Mouse (Mus musculus) left cerebral cortex, adult 8-10 months (tissue): ENCODE measurements around the gene Stxbp6. TPM values are rescaled to one million over a fixed set of nuclear protein-coding genes. Genes with fewer than 3 reads are reported as not detected.
"Not testable (repeated sequence)": the region's sequence is repeated elsewhere in the genome, so short reads cannot be mapped to it uniquely, and the experiment has no call there.

Source experiments
- DNase-seq, 2 experiments: peaks; one replicate each; pipeline ENCODE4 v3.0.0; 2022; ENCODE audit warnings: low spot score in 2 of 2
- total RNA-seq, 4 experiments: library from RNA; stranded (reverse); gene quantifications; 2 replicates each; pipeline ENCODE4 v1.2.4; 2022

Stxbp6 gene
- 10 to 100 TPM; 52.0 to 82.7 (median 62.7) TPM for total RNA-seq

DNA sequence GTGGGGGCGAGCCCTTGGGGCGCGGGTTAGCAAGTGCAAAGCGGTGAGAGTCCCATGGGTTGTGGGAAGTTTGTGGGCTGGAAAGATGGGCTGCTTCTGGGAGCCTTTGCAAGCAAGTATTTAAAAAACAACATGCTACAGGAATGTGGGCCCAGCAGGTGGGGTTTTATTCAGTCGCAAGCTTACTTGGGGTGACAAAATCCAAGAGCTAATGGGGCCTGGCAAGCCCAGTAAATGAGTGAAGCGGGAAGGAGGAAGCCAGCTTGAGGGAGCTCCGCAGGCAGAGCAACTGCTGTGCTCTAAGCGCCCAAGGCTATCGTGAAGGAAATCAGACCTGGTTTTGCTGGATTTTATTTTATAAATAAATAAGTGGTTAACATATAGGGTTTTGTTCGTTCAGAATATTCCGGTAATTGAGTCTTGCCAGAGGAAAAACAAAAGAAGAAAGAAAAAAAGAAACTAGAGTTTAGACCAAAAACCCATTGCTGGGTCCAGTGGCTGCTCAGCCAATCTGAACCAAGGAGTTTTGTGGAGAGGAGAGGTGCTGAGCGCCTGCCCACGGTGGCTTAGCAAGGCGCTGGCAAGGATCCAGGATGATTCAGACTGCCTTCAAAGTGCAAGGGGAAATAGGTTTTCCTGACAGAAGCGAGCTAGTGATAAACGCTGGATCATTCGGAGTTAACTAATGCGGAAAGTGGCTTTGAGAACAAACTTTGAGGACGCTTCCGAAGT is at the start of gene Stxbp6:
TSS of gene Stxbp6 (minus strand) at position 99 of the 732 bp plus-strand sequence.
- DNase-seq = peak in 1 of 2 experiments; percentile 64

DNA sequence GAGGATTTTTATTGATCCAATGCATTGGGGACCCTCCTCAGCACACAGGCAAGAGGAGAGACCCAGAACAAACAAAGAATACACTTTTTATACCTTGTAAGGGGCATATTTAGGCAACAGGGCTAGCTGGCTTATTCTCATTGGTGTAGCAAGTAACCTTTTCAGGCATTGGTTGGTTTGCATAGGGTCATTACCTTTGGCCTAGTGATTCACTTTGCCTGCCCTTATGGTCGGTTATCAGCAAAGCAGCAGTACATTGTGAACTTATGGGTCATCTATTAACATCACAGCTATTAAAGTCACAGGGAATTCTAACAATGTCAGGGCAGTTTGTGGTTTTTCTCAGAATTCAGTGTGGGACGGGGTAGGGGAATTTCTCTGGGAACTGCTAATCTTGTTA is 28.4 kb upstream of the Stxbp6 start:
- not testable (repeated sequence) for DNase-seq

DNA sequence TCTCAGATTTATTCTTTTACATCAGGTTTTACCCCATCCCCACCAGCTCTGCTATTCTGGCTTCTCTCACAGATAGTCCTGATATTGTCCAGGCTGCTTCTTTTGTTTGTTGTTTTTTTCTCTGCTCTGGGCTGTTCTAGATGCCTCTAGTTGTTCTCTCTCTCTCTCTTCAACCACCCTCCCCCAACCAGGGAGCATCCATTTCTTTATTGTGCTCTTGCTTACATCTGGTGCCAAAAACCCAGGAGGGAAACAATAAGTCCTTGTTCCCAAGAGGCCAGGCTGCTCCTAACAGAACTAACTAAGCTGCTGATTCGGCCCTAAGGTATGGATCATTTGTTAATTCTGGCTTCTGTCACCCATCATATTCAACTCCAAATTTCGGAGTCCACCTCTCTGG is 19.2 kb upstream of the Stxbp6 start:
- DNase-seq = peak in 1 of 2 experiments; percentile 39

DNA sequence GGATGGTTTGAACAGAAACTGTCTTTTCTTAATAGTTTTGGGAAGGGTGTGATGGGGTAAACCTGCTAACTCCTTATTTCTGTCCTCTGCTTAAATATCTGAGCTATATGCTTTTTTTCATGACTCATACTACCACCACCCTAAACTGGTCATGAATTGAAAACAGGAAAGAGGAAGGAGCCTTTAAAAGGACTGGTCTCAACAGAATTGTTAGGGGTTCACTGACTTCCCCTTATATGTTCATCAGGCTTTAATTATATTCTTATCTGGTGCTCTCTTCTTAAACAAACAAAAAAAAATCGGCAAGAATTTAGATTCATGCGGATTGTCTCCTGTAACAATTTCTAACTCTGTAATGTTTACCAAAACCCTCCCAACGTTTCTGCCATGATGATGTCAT is 17.9 kb upstream of the Stxbp6 start:
- no peak for DNase-seq

DNA sequence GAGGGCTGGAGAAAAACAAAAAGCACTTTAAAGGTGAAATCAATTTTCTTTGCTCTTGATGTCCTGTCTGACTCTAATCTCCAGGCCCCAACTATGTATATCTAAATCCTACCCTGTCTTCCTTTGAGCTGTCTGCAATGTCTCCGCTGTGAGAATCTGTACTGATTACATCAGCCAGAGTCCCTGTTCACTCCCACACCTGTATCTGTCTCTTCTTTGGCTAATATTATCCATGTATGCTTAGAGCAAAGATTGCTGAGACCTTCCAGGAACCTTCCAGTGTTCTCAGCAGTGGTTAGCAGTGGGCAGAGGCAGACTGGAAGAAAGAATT is 8.6 kb upstream of the Stxbp6 start:
- DNase-seq = no peak

DNA sequence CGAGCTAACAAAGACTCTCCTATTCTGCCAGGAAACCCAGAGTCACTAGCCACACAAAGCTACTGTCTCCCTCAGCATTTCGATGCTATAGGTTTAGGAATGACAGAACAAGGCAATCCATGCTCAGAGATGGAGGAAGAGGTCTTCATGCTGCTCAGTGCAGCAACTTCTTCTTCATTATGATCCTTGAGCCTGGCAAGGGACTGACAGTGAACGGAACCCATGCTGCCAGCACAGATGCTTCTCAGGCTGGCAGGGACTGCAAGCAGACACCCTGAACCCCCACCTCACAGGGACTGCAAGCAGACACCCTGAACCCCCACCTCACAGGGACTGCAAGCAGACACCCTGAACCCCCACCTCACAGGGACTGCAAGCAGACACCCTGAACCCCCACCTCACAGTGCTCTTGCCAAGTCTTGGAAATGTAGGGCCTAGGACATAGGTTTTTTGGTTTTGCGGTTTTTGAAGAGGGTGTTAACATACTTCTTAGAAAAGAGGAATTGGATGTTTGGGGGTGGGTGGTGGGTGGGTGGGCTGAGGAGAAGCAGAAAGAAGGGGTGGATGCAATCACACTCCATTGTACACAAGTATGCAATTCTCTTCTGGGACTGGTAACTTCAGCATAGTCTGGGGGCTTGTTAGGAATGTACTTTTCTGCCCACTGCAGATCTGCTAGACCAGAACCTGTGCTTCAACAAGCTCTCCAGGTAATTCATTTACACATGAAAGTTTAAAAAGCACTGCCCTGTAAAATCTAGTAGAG is 8.1 kb upstream of the Stxbp6 start:
- DNase-seq = no peak

DNA sequence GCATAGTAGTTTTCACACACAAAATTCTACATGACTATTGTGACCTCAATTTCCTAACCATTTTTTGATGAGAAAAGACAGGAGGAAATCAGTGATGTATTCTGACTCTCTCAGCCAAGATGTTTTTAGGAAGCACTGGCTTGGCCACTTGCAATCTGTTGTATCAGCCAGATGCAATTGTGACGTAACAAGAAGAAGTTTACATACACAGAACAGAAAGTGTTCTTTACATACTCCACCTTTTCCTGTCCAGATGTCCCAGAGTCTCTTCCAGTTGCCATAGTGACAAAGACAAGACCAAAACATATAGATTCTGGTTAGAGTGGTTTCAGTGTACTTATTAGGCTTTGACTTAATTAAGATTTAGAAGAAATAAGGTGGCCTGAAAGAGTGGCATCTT is 7.1 kb upstream of the Stxbp6 start:
- no peak for DNase-seq

DNA sequence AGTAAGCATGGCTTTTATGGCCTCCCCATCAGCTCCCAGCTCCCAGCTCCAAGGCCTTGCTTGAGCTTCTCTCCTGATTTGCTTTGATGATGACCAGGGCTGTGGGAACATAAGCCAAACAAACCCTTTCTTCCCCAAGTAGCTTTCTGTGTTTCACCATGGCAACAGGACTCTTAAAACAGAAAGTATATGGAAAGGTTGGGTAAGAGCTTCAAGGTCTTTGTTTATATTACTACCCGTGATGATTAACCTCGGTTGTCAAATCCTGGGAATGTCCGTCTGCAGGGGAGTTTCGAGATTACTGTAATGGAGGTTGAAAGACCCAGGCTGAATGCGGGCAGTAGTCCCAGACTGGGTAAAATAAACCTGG is 6.2 kb upstream of the Stxbp6 start:
- no peak for DNase-seq

DNA sequence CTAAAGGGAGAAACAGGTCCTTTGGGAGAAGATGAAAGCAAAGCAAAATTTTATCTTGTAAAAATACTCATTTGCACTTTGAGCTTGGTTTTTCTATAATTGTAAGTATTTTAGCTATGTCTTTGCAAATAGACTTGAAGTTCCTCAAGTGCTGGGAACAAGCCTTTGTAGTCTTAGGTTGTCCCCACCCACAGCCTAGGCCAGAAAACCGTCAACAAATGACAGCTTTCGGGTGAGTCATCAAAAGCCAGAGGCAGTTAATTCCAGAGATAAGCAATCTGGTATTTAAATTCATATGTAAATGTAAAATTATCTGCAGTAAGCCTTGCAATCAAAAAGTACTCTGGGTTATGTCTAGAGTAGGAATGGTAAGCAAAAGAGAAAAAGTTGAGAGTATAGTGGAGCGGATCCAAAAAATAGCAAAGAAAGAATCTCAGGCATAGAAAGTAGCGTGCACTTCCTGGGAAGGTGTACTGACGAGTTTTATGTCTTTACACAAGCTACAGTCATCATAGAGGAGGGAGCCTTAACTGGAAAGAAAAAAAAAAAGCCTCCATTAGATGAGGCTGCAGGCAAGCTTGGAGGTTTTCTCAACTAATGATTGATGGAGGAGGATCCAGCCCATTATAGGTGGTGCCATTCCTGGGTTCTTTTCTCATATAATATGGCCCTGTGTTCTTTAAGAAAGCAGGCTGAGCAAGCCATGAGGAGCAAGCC is 5.7 kb upstream of the Stxbp6 start:
- DNase-seq = no peak

DNA sequence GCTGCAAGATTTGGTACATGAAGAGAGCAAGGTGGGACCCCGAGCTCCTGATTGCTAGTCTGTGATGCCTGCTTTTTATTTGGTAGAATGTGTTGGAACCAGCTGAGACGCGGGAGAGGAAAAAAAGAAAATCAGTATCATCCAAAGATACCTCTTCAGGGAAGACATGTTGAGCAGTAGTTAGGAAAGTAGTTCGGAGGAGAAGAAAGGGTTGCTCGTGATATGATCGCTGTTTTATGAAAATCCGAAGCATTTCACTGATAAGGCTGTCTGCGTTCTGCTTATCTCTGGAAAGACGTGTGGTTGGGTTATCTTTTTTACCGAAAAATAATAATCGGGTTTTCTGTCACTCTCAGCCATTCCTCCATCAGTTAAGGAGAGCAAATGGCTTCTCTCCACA is 1.1 kb upstream of the Stxbp6 start:
- no peak for DNase-seq

DNA sequence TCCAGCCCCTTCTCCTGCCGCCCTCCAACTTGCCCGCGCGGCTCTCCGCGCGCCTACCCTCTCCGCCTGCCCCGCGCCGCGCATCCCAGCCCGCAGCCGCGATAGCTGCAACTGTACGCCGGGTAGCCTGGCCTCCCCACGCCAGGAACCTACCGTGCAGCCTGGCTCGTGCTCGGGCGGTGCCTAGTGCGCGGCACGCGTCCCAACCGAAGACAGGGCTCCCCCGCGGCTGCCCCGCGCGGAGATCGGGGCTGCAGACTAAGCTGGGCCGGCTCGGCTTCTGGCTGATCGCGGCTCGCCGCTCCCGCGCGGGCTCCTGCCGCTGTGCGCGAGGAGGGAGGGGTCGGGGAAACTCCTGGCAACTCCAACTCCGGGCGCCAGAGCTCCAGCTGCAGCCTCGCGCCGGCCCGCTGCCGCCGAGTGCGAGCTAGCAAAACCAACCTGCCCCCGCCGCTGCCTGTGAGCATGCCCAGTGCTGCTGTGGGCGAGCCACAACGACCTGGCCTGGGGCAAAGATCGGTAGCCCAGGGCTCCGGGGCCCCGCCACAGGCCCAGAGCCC is 387 bp downstream of the Stxbp6 start:
- DNase-seq = peak; percentile 65 to 76

DNA sequence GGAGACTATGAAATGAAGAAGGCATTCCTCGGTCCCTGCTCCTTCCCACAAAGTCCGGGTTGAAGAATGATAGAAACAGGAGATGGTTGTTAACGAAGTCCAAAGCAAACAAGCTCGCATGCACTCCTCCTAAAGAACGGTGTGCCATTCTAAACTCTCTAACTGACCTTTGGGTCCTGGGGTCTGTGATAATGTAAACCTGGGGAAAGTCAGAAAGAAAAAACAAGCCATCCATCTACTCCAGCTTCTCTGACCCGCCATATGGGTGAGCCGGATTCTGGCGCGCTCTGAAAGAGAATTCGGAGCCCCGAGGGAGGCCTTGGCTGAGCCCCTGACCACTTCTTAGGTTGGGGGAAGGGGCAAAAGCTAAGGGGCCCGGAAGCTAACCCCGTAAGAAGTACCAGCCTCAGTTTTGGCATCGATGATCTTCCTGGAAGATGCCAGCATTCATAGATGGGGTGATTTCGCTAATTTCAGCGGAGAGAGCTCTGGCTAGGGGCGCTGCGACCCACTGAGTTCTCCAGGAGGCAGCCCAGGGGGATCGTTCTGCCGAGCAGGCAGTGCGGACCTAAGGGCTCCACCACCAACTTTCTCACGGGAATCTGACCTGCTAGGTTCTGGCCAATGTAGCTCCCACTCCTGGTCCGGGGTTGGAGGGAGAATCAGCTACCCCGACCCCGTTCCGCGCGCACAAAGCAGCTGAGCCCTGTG is 1.0 kb downstream of the Stxbp6 start:
- peak in 1 of 2 experiments; percentile 25 for DNase-seq

DNA sequence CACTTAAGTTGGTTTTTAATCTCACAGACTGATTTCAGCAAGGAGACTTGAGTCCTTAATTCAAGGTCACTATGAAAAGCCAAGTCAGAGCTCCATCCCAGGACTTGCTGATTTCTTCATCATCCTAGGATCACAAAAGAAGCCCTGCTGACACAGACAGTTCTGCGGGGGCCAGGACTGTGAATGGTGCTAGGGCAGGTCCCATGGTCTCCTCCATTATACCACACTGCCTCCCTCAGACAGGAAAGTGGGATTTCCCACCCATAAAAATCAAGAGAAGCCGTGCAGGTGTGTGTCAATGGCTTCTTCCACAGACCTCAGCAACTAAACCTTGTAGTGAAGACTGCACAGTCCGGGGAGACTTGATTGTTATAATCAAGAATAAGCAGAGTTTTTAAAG is 2.3 kb downstream of the Stxbp6 start:
- no peak for DNase-seq

DNA sequence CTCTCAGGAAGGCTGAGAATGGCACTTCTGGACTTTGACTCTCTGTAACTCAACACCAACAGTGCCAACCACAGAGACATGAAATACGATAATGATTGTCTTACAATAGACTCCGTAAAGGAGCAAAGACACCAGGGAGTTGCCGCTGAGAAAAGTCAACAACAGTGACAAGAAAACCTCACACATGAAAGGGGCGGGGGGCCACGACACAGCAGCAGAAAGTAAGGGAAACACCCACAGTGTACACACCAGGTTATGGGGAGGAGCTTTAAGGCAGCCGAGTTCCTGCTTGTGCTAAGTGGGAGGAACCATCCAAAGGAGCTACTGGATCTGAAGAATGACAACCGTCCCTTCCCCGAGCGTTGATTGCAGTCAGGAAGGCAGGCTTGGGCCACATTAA is 4.3 kb downstream of the Stxbp6 start:
- DNase-seq = no peak

DNA sequence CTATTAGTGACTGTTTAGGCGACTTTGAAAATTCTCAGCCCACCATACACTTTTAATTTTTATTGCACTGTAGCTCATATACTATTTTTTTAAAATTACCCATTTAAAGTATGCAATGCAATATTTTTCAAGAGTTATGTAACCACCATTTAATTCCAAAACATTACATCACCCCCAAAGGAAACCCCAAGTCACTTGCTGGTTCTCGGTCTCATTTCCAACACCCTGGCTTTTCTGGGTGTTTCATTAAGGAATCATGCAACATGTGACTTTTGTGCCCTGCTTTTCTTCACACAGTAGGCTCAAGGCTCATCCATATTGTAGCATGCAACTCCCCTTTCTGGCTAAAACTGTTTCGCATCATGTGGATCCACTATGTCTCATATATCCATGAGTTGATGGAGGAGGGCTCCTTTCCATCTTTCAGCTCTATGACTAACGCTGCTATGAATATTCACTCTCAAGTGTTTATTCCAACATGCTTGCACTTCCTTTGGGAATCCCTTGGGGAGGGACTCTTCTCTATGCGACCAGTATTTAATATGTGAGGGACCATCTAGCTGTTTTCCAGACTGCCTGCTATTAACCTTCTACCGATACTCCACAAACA is 6.3 kb downstream of the Stxbp6 start:
- no peak for DNase-seq

DNA sequence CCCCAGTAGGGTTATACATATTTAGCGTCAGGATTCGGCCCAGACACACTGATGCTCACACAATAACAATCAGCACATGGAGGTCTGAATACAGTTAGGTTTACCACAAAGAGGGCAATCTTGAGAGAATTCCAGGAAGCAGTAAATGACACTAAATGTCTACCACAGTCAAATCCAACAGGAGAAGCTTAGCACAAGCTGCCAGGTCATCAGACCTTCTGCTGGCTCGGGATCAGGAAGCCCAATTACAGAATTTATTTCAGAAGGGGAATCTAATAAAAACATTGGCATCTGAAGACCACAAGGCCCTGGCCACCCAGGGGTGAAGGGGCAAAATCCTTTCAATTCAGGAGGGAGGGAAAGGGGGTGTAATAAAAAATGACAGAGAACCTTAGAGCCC is 6.8 kb downstream of the Stxbp6 start:
- DNase-seq = no peak

DNA sequence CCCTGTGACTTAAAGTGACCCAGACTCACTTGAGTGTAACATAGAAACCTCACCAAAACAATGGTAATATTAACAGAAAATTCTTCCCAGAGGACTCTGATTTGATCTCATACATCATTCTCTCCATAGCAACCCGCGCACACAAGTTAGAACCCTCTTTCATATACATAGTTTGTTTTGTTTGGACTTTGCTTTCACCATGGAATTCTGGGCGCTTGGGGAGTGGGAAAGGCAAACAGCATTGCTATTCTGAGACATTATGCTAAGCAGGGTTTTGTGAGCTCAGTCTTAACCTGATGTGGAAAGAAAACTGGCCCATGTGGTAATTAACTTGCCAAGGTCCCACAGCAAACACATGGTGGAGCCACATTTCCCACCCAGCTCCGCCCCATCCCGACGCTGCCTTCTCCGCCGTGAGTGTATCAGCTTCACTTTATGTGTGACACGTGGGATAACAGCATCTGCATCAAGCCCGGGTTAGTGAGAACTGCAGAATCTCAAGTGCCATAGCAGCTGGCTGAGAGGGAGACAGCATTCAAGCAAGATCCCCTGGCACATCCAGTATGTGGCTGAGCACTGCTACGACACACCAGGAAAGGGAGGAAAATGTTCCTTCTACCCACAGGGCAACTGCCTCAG is 7.3 kb downstream of the Stxbp6 start:
- DNase-seq = peak in 1 of 2 experiments; percentile 35

DNA sequence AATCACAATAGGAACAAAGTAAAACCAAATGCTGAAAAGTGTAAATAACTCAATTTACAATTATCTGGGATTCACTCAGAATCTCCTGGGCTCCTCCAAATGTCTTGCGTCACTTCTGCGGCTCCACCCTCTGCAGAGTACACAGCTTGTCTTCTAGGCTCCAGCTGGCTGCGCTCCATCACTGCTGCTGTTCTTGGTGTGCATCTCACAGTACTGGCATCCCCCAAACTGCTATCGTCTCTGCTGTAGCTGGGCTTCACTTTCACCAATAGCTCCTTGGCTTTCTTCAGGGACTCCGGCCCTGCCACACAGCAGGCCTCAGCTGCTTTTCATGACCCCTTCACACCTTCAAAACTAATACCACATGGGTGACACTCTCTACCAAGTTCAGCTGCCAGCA is 10.9 kb downstream of the Stxbp6 start:
- DNase-seq = no peak

DNA sequence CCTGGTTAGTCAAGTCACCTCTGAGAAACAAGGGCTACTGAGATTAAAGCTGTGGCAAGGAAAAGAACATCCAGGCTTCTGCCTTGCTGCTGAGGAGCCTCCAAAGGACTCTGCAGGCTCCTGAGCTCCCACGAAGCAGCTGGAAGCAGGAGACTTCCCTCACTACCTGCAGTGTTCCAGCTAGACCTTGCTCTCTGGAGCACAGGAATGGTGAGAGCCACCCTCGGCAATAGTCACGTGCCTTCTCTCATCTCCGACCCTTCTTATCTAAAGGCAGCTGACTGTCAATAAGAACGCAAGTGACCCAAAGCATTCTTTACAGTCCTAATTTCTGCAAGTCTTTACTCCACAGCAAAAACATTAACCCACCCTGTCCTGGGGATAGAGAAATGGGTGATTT is 13.2 kb downstream of the Stxbp6 start:
- no peak for DNase-seq

DNA sequence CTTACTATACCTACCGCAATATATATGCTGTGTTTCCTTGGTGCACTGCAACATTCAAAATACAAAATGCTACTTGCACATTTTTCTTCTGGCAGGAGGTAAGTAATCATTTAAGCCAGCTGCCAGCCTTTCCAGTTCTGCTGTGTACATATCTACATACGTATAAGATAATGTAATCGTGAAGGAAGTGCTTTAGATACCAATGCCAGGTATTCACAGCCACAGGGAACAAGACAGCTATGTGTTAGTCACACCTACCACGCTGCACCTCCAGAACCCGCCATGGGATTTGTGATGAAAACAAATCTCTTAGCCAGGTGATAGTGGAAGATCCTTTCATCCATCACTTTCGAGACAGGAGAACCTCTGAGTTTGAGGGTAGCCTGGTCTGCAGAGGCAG is 13.7 kb downstream of the Stxbp6 start:
- no peak for DNase-seq

DNA sequence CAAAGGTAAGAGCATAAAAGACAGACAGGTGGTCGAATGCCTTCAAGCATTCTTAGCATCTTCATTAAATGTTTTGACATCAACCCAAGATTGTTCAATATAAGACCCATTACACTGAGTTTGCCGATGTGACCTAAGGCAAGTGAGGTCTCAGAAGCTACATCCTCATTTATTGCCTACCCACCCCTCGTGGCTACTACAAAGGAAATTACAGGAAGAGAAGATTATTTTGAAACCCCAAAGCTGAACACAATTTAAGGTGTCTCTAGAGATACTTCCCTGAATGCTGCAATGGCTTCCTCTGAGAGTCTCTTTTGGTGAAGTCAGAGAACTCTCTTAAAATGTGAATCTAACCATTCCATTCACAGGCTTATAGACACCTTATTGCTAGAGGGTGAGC is 16.5 kb downstream of the Stxbp6 start:
- DNase-seq = no peak
